In genomic region chr11:81588630-81589029, GRCm38 (mm10) we compare ENCODE assay signal across 9 mouse cellular contexts.
A peak's percentile ranks its signal among the peaks of the same experiment; 100 is the strongest.
DNase-seq lines count a peak whose midpoint lies in the region; ATAC-seq and TF ChIP-seq lines count a peak whose summit lies in the region.
"Had no signal": no experiment of that assay in that cellular context is flagged by ENCODE, and none has a peak within 500 bp of the region (broad histone marks: within the 10 kb centered on the region; RNA-seq: fewer than 3 reads in every experiment).

No protein-coding gene starts in this region.

- H3K79me2 ChIP-seq in liver, adult 2 months (ENCODE audit: control insufficient read depth, insufficient read depth, low read length), result no peaks in the 10 kb centered on the region

- no peaks in the 10 kb centered on the region for H3K36me3 ChIP-seq in liver, adult 2 months (ENCODE audit: control insufficient read depth, insufficient read depth, low read length)
- no peaks in the 10 kb centered on the region for H3K36me3 ChIP-seq in neural tube, embryonic 14.5 days (ENCODE audit: control insufficient read depth, insufficient read depth, low read length)
- H3K36me3 ChIP-seq: embryonic facial prominence, embryonic 15.5 days had no signal

- no peaks in the 10 kb centered on the region for H3K9me3 ChIP-seq in neural tube, embryonic 14.5 days (ENCODE audit: control insufficient read depth, low read length)
- H3K9me3 ChIP-seq: embryonic facial prominence, embryonic 15.5 days had no signal

- TF ChIP-seq POLR2A in liver, adult 2 months (IDR thresholded peaks at IDR 0.05; ENCODE audit: extremely low read depth, insufficient read depth, low read length), result no peak

- no peak overlapping the region for H3K4me3 ChIP-seq in liver, adult 2 months (ENCODE audit: insufficient read depth, low read depth, low read length)
- no peak overlapping the region for H3K4me3 ChIP-seq in neural tube, embryonic 14.5 days (ENCODE audit: low read depth, low read length)
- H3K4me3 ChIP-seq: embryonic facial prominence, embryonic 15.5 days had no signal

- H3K4me2 ChIP-seq in neural tube, embryonic 14.5 days (ENCODE audit: low read depth, low read length), result no peak overlapping the region
- H3K4me2 ChIP-seq: embryonic facial prominence, embryonic 15.5 days had no signal

- TF ChIP-seq CTCF in liver, adult 2 months (IDR thresholded peaks at IDR 0.05; ENCODE audit: low read depth, low read length), result peak; percentile 94

- 10% methylated on average over 10 of the region's 10 CpGs for WGBS in liver, adult 2 months
- WGBS in neural tube, embryonic 14.5 days, result 10% methylated on average over 10 of the region's 10 CpGs

- peak; percentile 41; the same call in 1 of the 2 replicates for ATAC-seq in neural tube, embryonic 14.5 days (ENCODE audit: low read depth)

- H3K27ac ChIP-seq in liver, adult 2 months (replicated peaks; ENCODE audit: insufficient read depth, low read depth, low read length), result no peak overlapping the region
- H3K27ac ChIP-seq in neural tube, embryonic 14.5 days (ENCODE audit: low read depth, low read length), result no peak overlapping the region
- H3K27ac ChIP-seq: embryonic facial prominence, embryonic 15.5 days had no signal

- no peaks in the 10 kb centered on the region for H3K4me1 ChIP-seq in liver, adult 2 months (ENCODE audit: control insufficient read depth, insufficient read depth, low read length)
- 0 out of 2 replicates have a peak, but pooled peaks cover 7% of the 10 kb centered on the region for H3K4me1 ChIP-seq in neural tube, embryonic 14.5 days (ENCODE audit: control insufficient read depth, insufficient read depth, low read length)
- H3K4me1 ChIP-seq: embryonic facial prominence, embryonic 15.5 days had no signal

- DNase-seq in 3T3-L1 (ENCODE audit: low read depth, low spot score) (peak; percentile 39), WW6 (ENCODE audit: low read depth, low spot score) (peak; percentile 49)
- peak; percentile 57 to 79 for DNase-seq in cerebellum, postnatal 4 days (ENCODE audit: low spot score in 2 of 2)
- peak; percentile 71 for DNase-seq in gastrocnemius, postnatal 10 days
- DNase-seq in kidney, adult 9 months, result peak; percentile 71
- DNase-seq in liver, adult 2 months (ENCODE audit: extremely low read depth, low read depth, low spot score), result peak; percentile 15
- peak; percentile 64 for DNase-seq in urinary bladder, postnatal 25 days (ENCODE audit: low spot score)

- no peaks in the 10 kb centered on the region for H3K27me3 ChIP-seq in liver, adult 2 months (ENCODE audit: control insufficient read depth, insufficient read depth, low read length)
- H3K27me3 ChIP-seq in neural tube, embryonic 14.5 days (ENCODE audit: control insufficient read depth, insufficient read depth, low read length), result no peaks in the 10 kb centered on the region
- H3K27me3 ChIP-seq: embryonic facial prominence, embryonic 15.5 days had no signal

- no peak overlapping the region for H3K9ac ChIP-seq in liver, adult 2 months (ENCODE audit: low read depth, low read length)
- no peak overlapping the region for H3K9ac ChIP-seq in neural tube, embryonic 14.5 days (replicated peaks; ENCODE audit: low read depth, low read length)
- H3K9ac ChIP-seq: embryonic facial prominence, embryonic 15.5 days had no signal

Comparison
In these comparisons a context has a peak if more than half of its experiments do, and no peak if none do; other contexts are left out.
1. DNase-seq: peak in every context shown above with its lines; median percentile 71 in gastrocnemius, postnatal 10 days; 71 in kidney, adult 9 months; 68 in cerebellum, postnatal 4 days; 64 in urinary bladder, postnatal 25 days; 49 in WW6; 39 in 3T3-L1; 15 in liver, adult 2 months.